Mouse (Mus musculus): ENCODE data around the gene Dgat2l6.

The Dgat2l6 gene

DNA sequence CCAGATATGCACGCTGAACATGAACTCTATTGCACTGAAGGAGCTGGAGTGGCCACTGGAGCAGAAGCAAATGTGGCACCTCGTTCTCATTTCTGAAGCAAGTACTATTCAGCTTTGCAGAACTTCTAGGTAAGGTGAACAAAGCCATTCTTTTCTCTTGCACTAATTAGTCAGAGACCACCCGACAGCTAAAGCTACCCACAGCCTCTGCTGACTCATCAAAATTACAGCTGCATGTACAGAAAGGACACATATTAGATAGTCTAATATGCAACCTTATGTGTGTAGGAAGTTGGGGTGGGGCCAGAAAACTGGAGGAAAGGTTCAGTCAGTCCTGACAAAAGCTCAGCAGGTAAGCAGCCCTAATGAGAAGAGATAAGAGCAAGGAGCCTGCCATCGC lies at the start of gene Dgat2l6:
TSS of gene Dgat2l6 (plus strand) at position 368 of the 400 bp plus-strand sequence.
- DNase-seq (ENCODE audit: low spot score), result no peak

DNA sequence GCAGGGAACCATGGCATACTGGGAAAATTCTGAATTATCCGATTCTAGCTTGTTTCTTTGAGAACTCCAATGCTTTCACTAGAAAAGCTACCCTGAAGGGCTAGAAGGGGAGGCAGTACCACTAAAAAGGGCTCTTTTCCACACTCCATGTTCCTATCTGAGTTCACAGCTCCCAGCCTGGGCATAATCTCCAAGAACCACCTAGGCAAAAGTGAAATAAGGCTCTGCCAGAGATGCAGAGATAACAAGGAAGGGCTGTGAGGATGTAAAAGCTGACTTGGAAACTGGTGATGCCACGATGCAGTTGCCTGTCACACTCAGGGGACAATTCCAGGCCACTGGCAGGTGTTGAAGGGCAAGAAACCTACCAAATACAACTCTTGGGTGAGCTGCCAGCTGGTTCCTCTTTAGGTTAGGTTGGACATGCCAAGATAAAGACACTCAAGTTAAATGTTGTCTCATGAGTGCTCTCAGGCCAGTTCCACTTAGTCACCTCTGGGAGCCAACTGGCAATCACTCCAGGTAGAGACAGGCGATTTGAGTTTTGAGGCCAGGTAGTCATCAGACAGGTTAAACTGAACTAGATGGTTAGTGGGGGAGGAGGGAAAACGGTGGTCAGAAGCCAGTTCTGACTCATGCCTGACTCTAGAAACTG lies 48.9 kb upstream of the Dgat2l6 start:
- DNase-seq (ENCODE audit: low spot score), result no peak

GRCm38 (mm10) chrX:100480317-100480716 lies 44.3 kb upstream of the Dgat2l6 start:
- DNase-seq (ENCODE audit: low spot score), result peak; percentile 63

DNA sequence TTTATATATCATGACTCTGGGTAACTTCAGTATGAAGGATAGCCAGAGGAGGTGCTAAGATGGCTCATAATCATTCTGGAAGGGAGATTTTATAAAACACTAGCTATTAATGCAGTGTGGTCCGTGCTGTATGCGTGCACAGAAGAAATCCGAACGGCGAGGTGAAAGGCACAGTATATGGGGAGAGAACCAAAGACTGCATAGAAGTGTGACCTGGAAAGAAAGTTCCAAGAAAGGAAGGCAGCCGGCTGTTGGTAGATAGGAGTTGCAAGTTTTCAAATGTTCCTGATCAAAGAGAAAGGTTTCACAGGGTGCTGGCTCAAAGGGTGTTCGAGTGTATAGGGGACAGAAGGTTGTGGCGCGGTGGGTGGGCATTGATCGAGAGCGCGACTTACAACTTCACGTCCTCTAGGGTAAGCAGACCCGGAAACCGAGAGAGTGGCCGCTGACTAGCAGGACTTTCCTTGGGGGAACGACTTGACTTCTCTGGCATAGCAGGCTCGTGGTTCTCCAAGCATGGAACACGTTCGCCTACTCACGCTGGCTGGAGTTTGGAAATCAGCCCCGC lies 31.1 kb upstream of the Dgat2l6 start:
- no peak for DNase-seq (ENCODE audit: low spot score)

GRCm38 (mm10) chrX:100494068-100494978 lies 30.3 kb upstream of the Dgat2l6 start, which contains the start of gene Igbp1:
Gene Igbp1 (plus strand): TSS chrX:100494291.
- DNase-seq (ENCODE audit: low spot score), result peak; percentile 78

DNA sequence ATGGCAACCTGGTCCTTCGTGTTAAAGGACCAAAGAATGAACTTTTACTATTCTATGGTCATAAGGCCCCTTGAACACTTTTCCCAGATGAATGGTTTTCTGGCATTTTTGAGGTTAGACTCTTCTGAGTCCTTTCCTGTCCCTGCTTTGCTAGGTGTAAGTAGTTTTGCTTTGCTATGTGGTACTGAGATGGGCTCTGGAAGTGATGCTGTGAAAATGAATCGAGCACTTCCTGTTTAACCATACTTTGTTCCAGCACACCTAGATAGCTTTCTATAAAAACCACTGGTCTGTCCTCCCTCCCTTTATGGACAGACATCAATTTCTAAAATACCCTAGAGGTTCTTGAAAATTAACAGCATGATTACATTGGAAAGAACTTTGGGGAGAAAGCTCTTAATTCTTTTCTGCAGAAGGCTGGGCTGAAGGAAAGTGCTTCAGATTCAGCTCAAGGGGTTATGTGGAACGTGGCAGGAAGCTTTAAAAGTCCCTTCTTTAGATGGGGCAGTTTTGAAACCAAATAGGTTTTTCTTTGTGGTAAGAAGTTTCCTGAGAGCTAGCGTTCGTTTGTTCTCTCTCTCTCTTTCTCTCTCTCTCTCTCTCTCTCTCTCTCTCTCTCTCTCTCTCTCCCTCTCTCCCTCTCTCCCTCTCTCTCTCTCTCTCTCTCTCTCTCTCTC lies 20.3 kb upstream of the Dgat2l6 start:
- no peak for DNase-seq (ENCODE audit: low spot score)

DNA sequence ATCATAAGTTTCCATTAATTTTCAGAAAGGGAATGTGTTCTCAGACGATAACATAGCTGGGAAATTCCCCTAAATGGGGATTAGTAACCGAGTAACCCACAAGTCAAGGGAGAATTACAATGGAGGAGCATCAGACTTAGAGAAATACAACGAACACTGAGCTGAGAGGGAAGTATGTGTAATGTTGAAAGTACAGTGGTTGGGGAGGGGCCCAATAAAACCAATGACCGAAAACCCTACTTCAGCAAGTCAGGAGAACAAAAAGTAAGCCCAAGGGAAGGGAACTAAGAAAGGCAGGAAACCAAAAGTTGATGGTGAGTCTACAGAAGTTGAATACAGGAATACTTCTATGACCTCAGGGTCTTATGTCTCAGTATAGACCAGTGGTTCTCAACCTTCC lies 16.5 kb upstream of the Dgat2l6 start:
- no peak for DNase-seq (ENCODE audit: low spot score)

DNA sequence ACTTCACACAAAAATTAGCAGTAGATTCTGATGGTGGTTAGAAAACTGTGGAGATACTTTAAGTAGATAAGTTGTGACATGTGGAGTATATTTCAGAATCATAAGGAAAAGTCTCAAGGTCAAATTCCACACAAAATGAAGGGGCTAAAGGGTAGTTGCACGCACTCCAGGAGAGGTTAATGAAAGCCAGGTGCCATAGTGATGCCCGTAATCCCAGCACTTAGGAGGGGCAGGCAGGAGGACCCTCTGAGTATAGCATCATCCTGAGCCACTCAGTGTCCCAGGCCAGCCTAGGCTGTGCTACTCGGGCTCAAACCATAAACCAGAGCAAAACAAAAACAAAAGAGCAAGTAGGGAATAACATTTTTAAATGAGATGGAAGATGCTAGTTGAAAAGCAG lies 14.7 kb upstream of the Dgat2l6 start:
- no peak for DNase-seq (ENCODE audit: low spot score)

- DNase-seq (ENCODE audit: low spot score), result no peak
These were observed 8.0 kb upstream of the Dgat2l6 start for GRCm38 (mm10) chrX:100516683-100517082.

DNA sequence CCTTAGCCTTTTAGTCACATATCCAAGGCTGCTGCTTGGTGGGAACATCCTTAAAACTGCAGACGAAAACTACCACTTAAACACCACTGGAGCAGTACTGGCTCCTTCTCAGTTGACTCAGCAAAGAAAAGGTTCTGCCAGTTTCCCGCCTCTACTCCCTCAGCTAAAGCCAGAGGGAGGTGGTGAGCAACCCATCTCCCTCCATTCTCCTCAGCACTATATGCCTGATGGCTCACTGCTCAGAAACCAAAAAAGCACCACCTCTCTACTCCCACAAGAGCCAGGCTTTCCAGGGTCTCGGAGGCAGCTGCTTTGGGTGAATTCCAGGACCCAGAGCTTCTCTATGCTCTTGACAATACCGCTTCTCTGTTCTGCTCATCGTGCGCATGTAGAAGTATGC lies 7.0 kb upstream of the Dgat2l6 start:
- no peak for DNase-seq (ENCODE audit: low spot score)

DNA sequence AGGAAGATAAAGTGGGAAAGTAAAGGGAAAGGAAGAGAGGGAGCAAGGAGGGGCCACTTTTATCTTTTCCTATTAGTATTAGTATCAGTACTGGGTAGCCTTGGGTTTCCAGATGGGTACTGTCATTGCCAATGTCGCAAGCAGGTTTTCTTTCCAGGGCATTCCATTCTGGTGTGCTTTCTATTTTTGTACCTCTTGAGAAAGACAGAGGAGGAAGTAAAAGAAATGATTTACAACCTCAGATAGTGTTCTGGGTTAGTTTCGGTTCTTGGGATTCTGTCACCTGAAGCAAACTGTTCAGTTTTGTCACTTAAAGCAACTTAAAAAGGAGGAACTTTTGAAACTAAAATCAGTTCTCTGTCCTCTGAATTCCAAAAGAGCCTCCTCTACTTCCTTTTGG lies 6.1 kb upstream of the Dgat2l6 start:
- DNase-seq (ENCODE audit: low spot score), result no peak

DNA sequence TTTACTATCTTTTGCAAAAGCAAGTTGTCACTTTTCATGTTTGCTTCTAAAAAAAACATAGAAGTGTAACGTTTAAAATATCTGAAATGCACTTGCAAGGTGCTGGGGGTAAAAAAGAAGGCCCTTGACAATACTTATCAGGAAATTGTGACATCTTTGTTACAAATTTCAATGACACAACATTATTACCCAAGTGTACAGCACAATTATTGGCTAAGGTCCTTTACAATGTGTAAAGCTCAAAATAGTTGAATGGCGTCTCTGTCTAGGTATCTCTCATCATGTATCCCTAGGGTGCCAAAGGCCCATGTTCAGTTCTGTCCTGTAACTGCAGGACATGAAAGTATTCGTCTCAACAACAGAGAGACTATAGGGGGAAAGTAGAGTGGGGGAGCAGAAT lies 31.4 kb downstream of the Dgat2l6 start:
- DNase-seq (ENCODE audit: low spot score), result no peak

DNA sequence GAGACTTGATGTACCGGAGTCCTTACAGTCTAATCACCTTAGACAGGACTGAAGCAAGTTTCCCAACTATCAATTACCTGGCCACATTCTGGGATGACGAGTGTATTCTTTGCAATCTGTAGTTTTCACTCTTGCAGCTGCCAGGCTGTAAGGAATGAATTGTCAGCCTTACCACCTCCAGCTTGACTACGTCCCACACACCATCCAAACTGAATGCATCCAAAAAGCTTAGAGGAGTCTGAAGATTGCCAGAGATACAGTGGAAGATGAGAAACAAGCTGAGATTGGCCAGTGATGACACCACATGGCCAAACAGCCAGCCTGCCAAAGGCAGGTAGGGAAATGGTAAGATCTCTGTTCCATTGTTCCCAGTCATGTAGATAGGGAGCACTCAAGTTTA lies 41.1 kb downstream of the Dgat2l6 start:
- no peak for DNase-seq (ENCODE audit: low spot score)

DNA sequence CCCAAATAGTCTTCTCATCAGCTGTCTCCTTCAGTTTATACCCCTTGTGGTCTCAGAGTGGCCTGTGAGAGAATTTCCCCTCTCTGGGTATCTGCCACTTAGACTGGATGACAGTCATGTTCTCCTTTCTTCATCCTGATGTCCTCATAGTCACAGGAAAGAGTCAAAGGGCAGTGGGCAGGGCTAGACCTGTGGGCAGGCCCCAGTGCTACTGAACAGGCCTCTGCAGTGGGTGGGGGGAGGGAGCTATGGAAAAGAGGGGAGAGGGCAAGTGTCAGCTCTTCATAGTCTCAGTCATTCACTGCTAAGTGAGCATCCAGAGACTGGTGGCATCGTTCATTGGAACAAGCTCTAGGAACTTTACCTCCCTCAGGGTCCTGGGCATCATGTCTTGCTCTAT lies 47.3 kb downstream of the Dgat2l6 start, which contains the start of gene Awat1:
TSS of gene Awat1 (plus strand) at position 301 of the 400 bp plus-strand sequence.
- no peak for DNase-seq (ENCODE audit: low spot score)

DNA sequence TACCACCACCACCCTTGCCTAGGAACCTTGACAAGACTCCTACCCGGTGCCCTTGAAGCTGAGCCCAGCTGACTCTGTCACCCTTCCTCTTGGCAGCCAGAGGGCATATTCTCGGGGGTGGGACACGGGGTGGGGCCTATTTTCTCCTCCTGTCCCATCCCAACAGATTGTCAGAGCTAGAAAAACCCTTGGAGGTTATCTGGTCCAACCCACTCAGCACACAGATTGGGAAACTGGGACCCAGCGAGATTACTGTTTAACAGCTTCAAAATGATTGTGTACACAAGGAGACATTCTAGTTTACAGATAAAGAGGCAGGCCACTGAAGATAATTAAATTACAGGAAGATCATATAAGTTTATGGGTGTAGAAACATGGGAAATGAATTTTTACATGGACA lies 70.2 kb downstream of the Dgat2l6 start, which contains the start of gene P2ry4:
TSS of gene P2ry4 (minus strand) at position 79 of the 400 bp plus-strand sequence.
- no peak for DNase-seq (ENCODE audit: low spot score)
